Comparison of ENCODE assay signal across 8 mouse cellular contexts in genomic region chr13:41016797-41017405, GRCm38 (mm10). TPM values are rescaled to one million over a fixed set of nuclear protein-coding genes. Genes with fewer than 3 reads are reported as not detected.
A peak's percentile ranks its signal among the peaks of the same experiment; 100 is the strongest.
DNase-seq lines count a peak whose midpoint lies in the region; ATAC-seq and TF ChIP-seq lines count a peak whose summit lies in the region.

No protein-coding gene starts in this region.

- peaks cover 18% of the 10 kb centered on the region for H3K36me3 ChIP-seq in lung, postnatal 0 days (ENCODE audit: insufficient read depth, low read length)
- peaks cover 45% of the 10 kb centered on the region for H3K36me3 ChIP-seq in embryonic facial prominence, embryonic 12.5 days
- H3K36me3 ChIP-seq in intestine, embryonic 14.5 days (ENCODE audit: control insufficient read depth, insufficient read depth, low read length) = peaks cover 57% of the 10 kb centered on the region

- no peak; the same call in 1 of the 2 replicates for ATAC-seq in lung, postnatal 0 days
- ATAC-seq in embryonic facial prominence, embryonic 12.5 days (ENCODE audit: insufficient number of reproducible peaks, insufficient read depth, low FRiP score, low TSS enrichment) = no peak
- peak; percentile 10; the same call in 1 of the 2 replicates for ATAC-seq in intestine, embryonic 14.5 days (replicated peaks; ENCODE audit: low FRiP score, low TSS enrichment, low read depth)

- H3K27ac ChIP-seq in lung, postnatal 0 days (ENCODE audit: low read length) = peak overlapping the region; percentile 96
- peak overlapping the region; percentile 86 for H3K27ac ChIP-seq in embryonic facial prominence, embryonic 12.5 days
- peak overlapping the region; percentile 89 for H3K27ac ChIP-seq in intestine, embryonic 14.5 days (ENCODE audit: low read depth)

- peak overlapping the region; percentile 69 for H3K9ac ChIP-seq in lung, postnatal 0 days (replicated peaks; ENCODE audit: low read depth)
- H3K9ac ChIP-seq in embryonic facial prominence, embryonic 12.5 days = peak overlapping the region; percentile 65
- peak overlapping the region; percentile 69 for H3K9ac ChIP-seq in intestine, embryonic 14.5 days (ENCODE audit: low read length)

- H3K9me3 ChIP-seq in lung, postnatal 0 days (ENCODE audit: low read length) = no peaks in the 10 kb centered on the region
- H3K9me3 ChIP-seq in embryonic facial prominence, embryonic 12.5 days = no peaks in the 10 kb centered on the region
- H3K9me3 ChIP-seq in intestine, embryonic 14.5 days (ENCODE audit: control insufficient read depth, low read length) = no peaks in the 10 kb centered on the region

- no peak for TF ChIP-seq CTCF in lung, postnatal 0 days (IDR thresholded peaks at IDR 0.05)

- no peaks in the 10 kb centered on the region for H3K27me3 ChIP-seq in lung, postnatal 0 days (replicated peaks; ENCODE audit: insufficient read depth, low read length)
- H3K27me3 ChIP-seq in embryonic facial prominence, embryonic 12.5 days = no peaks in the 10 kb centered on the region
- no peaks in the 10 kb centered on the region for H3K27me3 ChIP-seq in intestine, embryonic 14.5 days (replicated peaks; ENCODE audit: control insufficient read depth, insufficient read depth, low read length)

- H3K4me1 ChIP-seq in lung, postnatal 0 days (ENCODE audit: insufficient read depth, low read depth, low read length) = peaks cover 13% of the 10 kb centered on the region; the same call in 1 of the 2 replicates
- peaks cover 9% of the 10 kb centered on the region for H3K4me1 ChIP-seq in embryonic facial prominence, embryonic 12.5 days
- H3K4me1 ChIP-seq in intestine, embryonic 14.5 days (replicated peaks; ENCODE audit: control insufficient read depth, insufficient read depth, low read length) = peaks cover 15% of the 10 kb centered on the region

- TF ChIP-seq EP300 in lung, postnatal 0 days (IDR thresholded peaks at IDR 0.05) = no peak

- 33% methylated on average over 12 of the region's 12 CpGs for WGBS in lung, postnatal 0 days
- 35% methylated on average over 12 of the region's 12 CpGs for WGBS in embryonic facial prominence, embryonic 12.5 days
- 40% methylated on average over 12 of the region's 12 CpGs for WGBS in intestine, embryonic 14.5 days

- peak overlapping the region; percentile 73 for H3K4me2 ChIP-seq in lung, postnatal 0 days (replicated peaks; ENCODE audit: low read depth, low read length)
- H3K4me2 ChIP-seq in embryonic facial prominence, embryonic 12.5 days (replicated peaks) = peak overlapping the region; percentile 71
- peak overlapping the region; percentile 84 for H3K4me2 ChIP-seq in intestine, embryonic 14.5 days (ENCODE audit: low read length)

- DNase-seq in lung, postnatal 0 days (ENCODE audit: low spot score) = peak; percentile 16
- no peak for DNase-seq in lung, postnatal 4 days
- no peak for DNase-seq in intestine, embryonic 14.5 days (ENCODE audit: low spot score)
- DNase-seq in lung, postnatal 36 days = peak; percentile 23
- DNase-seq in yolk sac, embryonic 10.5 days (ENCODE audit: low spot score) = peak; percentile 74
- no peak for DNase-seq in layer of hippocampus, adult 11-12 months (ENCODE audit: low spot score)
- no peak for DNase-seq in thymus, postnatal 0 days (ENCODE audit: low spot score)

- H3K4me3 ChIP-seq in lung, postnatal 0 days (ENCODE audit: low read depth, low read length) = peak overlapping the region; percentile 62
- H3K4me3 ChIP-seq in embryonic facial prominence, embryonic 12.5 days = peak overlapping the region; percentile 58
- H3K4me3 ChIP-seq in intestine, embryonic 14.5 days (ENCODE audit: low read depth, low read length) = peak overlapping the region; percentile 80

RNA-seq across cellular contexts. Expression of gene Tmem14c, which starts 0.8 kb away (rescaled TPM):
- polyA plus RNA-seq in lung, postnatal 0 days (2015; fragmentation: Nextera tagmentation; extraction: Ambion mirVana) = 207 and 219 TPM in 2 replicates
- 183 and 197 TPM in 2 replicates for polyA plus RNA-seq in embryonic facial prominence, embryonic 12.5 days (2016; fragmentation: Nextera tagmentation; extraction: Ambion mirVana)
- polyA plus RNA-seq in intestine, embryonic 14.5 days (2014; fragmentation: Nextera tagmentation; extraction: Ambion mirVana) = 225 and 246 TPM in 2 replicates
- polyA plus RNA-seq in thymus, postnatal 0 days (2015; fragmentation: Nextera tagmentation; extraction: Ambion mirVana) = 260 and 269 TPM in 2 replicates

RNA-seq across cellular contexts. Expression of gene Pak1ip1, which starts 16.1 kb away (rescaled TPM):
- polyA plus RNA-seq in lung, postnatal 0 days (2015; fragmentation: Nextera tagmentation; extraction: Ambion mirVana) = 56.9 and 62.6 TPM in 2 replicates
- polyA plus RNA-seq in embryonic facial prominence, embryonic 12.5 days (2016; fragmentation: Nextera tagmentation; extraction: Ambion mirVana) = 55.7 and 58.2 TPM in 2 replicates
- polyA plus RNA-seq in intestine, embryonic 14.5 days (2014; fragmentation: Nextera tagmentation; extraction: Ambion mirVana) = 72.2 and 73.7 TPM in 2 replicates
- polyA plus RNA-seq in thymus, postnatal 0 days (2015; fragmentation: Nextera tagmentation; extraction: Ambion mirVana) = 85.4 and 90.9 TPM in 2 replicates

Comparison
In these comparisons a context has a peak if more than half of its experiments do, and no peak if none do; other contexts are left out.
1. DNase-seq: peak in lung, postnatal 0 days (single experiment), lung, postnatal 36 days (single experiment) and yolk sac, embryonic 10.5 days (single experiment); none in lung, postnatal 4 days (0 of 2), intestine, embryonic 14.5 days (single experiment), layer of hippocampus, adult 11-12 months (single experiment) and thymus, postnatal 0 days (single experiment).
2. Peak in every context shown above with its lines, with median percentiles within 50 percentile points of each other: H3K27ac ChIP-seq, H3K4me2 ChIP-seq, H3K4me3 ChIP-seq and H3K9ac ChIP-seq.